Mouse (Mus musculus): Measurements from ENCODE around the gene Epb41l4b.

The Epb41l4b gene

GRCm38 (mm10) chr4:57058623-57059022, 84.6 kb downstream of the Epb41l4b start:
- DNase-seq = no peak

GRCm38 (mm10) chr4:57057637-57058036, 85.6 kb downstream of the Epb41l4b start:
- DNase-seq = no peak

GRCm38 (mm10) chr4:57055635-57056034, 87.6 kb downstream of the Epb41l4b start:
- no peak for DNase-seq

- DNase-seq = no peak
Observed at GRCm38 (mm10) chr4:57049281-57049921, 93.8 kb downstream of the Epb41l4b start.

GRCm38 (mm10) chr4:57048566-57048965, 94.7 kb downstream of the Epb41l4b start:
- no peak for DNase-seq

GRCm38 (mm10) chr4:57046160-57046571, 97.1 kb downstream of the Epb41l4b start:
- no peak for DNase-seq

- DNase-seq = no peak
Observed at GRCm38 (mm10) chr4:57043621-57044020, 99.6 kb downstream of the Epb41l4b start.

GRCm38 (mm10) chr4:57041661-57042060, 101.6 kb downstream of the Epb41l4b start:
- no peak for DNase-seq

- no peak for DNase-seq
Observed at GRCm38 (mm10) chr4:57041211-57041610, 102.0 kb downstream of the Epb41l4b start.

- peak in 1 of 2 experiments; percentile 13 for DNase-seq
Observed at GRCm38 (mm10) chr4:57040481-57040880, 102.8 kb downstream of the Epb41l4b start.

GRCm38 (mm10) chr4:57039127-57040031, 103.9 kb downstream of the Epb41l4b start:
- DNase-seq = peak in 1 of 2 experiments; percentile 8

GRCm38 (mm10) chr4:57037554-57037953, 105.7 kb downstream of the Epb41l4b start:
- DNase-seq = peak in 1 of 2 experiments; percentile 22

- DNase-seq = no peak
Observed at GRCm38 (mm10) chr4:57034169-57034568, 109.1 kb downstream of the Epb41l4b start.

- no peak for DNase-seq
Observed at GRCm38 (mm10) chr4:57031440-57031839, 111.8 kb downstream of the Epb41l4b start.

GRCm38 (mm10) chr4:57027954-57028353, 115.3 kb downstream of the Epb41l4b start:
- DNase-seq = peak in 1 of 2 experiments; percentile 10

- DNase-seq = no peak
Observed at GRCm38 (mm10) chr4:57023527-57023926, 119.7 kb downstream of the Epb41l4b start.

GRCm38 (mm10) chr4:57021288-57021687, 121.9 kb downstream of the Epb41l4b start:
- DNase-seq = no peak

- DNase-seq = peak; percentile 55 to 77
Observed at GRCm38 (mm10) chr4:57017229-57017628, 126.0 kb downstream of the Epb41l4b start.

GRCm38 (mm10) chr4:57016366-57017171, 126.7 kb downstream of the Epb41l4b start:
- no peak for DNase-seq

GRCm38 (mm10) chr4:57015032-57015431, 128.2 kb downstream of the Epb41l4b start:
- no peak for DNase-seq

- DNase-seq = no peak
Observed at GRCm38 (mm10) chr4:57011454-57012046, 131.7 kb downstream of the Epb41l4b start.

GRCm38 (mm10) chr4:57010919-57011318, 132.3 kb downstream of the Epb41l4b start:
- no peak for DNase-seq

- DNase-seq = no peak
Observed at GRCm38 (mm10) chr4:57010425-57010824, 132.8 kb downstream of the Epb41l4b start.
